Mouse (Mus musculus) neural tube, embryonic 14.5 days (tissue): Measurements from ENCODE around the gene Tmem236. TPM values are rescaled to one million over a fixed set of nuclear protein-coding genes. Genes with fewer than 3 reads are reported as not detected.

ENCODE experiments used
- ATAC-seq: fragments of 200-750 bp; cut with Nextera tagmentation; 2 replicates; pipeline ENCODE4 v1.8.0; 2017; ENCODE audit warnings: low read depth, mild to moderate bottlenecking, moderate TSS enrichment, moderate library complexity
- H3K27ac ChIP-seq: fragments of 300-500 bp; sonication (generic); 2 replicates; pipeline ENCODE4 v1.5.1; 2014; ENCODE audit warnings: low read depth, mild to moderate bottlenecking, control low read depth, low read length, moderate library complexity, mixed read lengths
- H3K27me3 ChIP-seq: fragments of 300-500 bp; sonication (generic); 2 replicates; pipeline ENCODE4 v1.6.1; 2014; ENCODE audit warnings: low read length; ENCODE audit not compliant: control insufficient read depth, insufficient read depth
- H3K36me3 ChIP-seq: fragments of 300-500 bp; sonication (generic); 2 replicates; pipeline ENCODE4 v1.6.1; 2014; ENCODE audit warnings: low read length, mixed read lengths; ENCODE audit not compliant: control insufficient read depth, insufficient read depth
- H3K4me1 ChIP-seq: fragments of 300-500 bp; sonication (generic); 2 replicates; pipeline ENCODE4 v1.6.1; 2014; ENCODE audit warnings: low read length; ENCODE audit not compliant: control insufficient read depth, insufficient read depth
- H3K4me2 ChIP-seq: fragments of 300-500 bp; sonication (generic); 2 replicates; pipeline ENCODE4 v1.6.1; 2014; ENCODE audit warnings: mild to moderate bottlenecking, low read depth, low read length, control low read depth
- H3K4me3 ChIP-seq: fragments of 300-500 bp; sonication (generic); 2 replicates; pipeline ENCODE4 v1.5.1; 2014; ENCODE audit warnings: low read depth, low read length, control low read depth, mixed read lengths
- H3K9ac ChIP-seq: fragments of 300-500 bp; sonication (generic); replicated peaks from 2 replicates; pipeline ENCODE4 v1.6.1; 2014; ENCODE audit warnings: low read depth, mild to moderate bottlenecking, control low read depth, low read length, mixed read lengths
- H3K9me3 ChIP-seq: fragments of 300-500 bp; sonication (generic); 2 replicates; pipeline ENCODE4 v1.6.1; 2016; ENCODE audit warnings: low read length; ENCODE audit not compliant: control insufficient read depth
- WGBS: fragments of 180-500 bp; shearing (Covaris S2); extraction: QIAGEN DNeasy Blood & Tissue Kit; methylation state at CpG from one replicate; pipeline ENCODE4 v1.1.7; 2014; 5-methylcytosine and 5-hydroxymethylcytosine counted together
- polyA plus RNA-seq: library from polyadenylated mRNA; unstranded; fragments of >200 nt; fragmentation: Nextera tagmentation; extraction: Ambion mirVana; gene quantifications from 2 replicates; pipeline ENCODE4 v1.2.1, GENCODE M21; 2014

The Tmem236 gene
- polyA plus RNA-seq, 1 experiment from 2014 or later: 0.28 TPM

DNA sequence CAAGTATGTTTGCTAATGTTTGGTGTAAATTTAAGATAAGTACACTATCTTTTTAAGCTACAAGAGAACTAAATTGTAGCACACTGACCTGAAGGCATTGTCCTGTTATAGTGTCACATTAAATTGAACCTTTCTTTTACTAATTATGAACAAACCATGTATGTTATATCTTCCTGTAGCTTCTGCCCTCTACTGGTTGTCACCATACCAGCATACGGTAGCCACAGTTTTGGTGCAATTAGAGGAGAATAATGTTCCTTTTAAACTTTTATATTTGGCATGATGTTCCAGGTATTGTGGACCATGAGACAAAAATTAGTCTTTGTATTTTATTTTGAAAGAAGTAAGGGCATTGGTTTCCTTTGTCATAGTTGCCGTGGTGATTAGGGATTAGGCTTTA is 27.4 kb upstream of the Tmem236 start:
- H3K4me2 ChIP-seq: no peak overlapping the region
- no peak overlapping the region for H3K4me3 ChIP-seq
- no peak for ATAC-seq
- WGBS: 90% methylated on average over 2 of the region's 2 CpGs
- H3K36me3 ChIP-seq: peaks cover 17% of the 10 kb centered on the region; the same call in 1 of the 2 replicates
- no peaks in the 10 kb centered on the region for H3K9me3 ChIP-seq
- H3K9ac ChIP-seq: no peak overlapping the region
- no peak overlapping the region for H3K27ac ChIP-seq
- H3K27me3 ChIP-seq: no peaks in the 10 kb centered on the region
- H3K4me1 ChIP-seq: no peaks in the 10 kb centered on the region

DNA sequence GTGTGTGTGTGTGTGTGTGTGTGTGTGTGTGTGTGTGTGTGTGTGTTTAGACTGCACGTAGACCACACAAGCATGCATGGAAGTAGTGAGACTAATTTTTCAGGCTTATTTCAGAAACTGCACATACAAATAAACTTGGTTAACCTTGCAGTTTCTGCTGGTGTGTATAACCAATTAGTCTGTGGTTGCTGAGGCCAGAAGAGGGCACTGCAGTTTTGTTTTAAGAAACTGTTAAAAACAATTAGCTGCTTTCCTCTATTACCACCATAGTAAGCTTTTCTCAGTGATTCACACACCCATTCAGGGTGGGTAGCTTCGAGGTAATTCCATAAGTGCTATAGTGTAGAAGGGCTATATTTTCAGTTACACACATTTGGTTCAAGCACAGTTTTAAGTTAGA is 23.5 kb upstream of the Tmem236 start:
- H3K4me2 ChIP-seq: no peak overlapping the region
- H3K4me3 ChIP-seq: no peak overlapping the region
- no peaks in the 10 kb centered on the region for H3K4me1 ChIP-seq
- no peak for ATAC-seq
- no peaks in the 10 kb centered on the region for H3K36me3 ChIP-seq
- H3K9me3 ChIP-seq: no peaks in the 10 kb centered on the region
- WGBS: 91% methylated on average over 2 of the region's 2 CpGs
- no peaks in the 10 kb centered on the region for H3K27me3 ChIP-seq
- no peak overlapping the region for H3K9ac ChIP-seq
- no peak overlapping the region for H3K27ac ChIP-seq

DNA sequence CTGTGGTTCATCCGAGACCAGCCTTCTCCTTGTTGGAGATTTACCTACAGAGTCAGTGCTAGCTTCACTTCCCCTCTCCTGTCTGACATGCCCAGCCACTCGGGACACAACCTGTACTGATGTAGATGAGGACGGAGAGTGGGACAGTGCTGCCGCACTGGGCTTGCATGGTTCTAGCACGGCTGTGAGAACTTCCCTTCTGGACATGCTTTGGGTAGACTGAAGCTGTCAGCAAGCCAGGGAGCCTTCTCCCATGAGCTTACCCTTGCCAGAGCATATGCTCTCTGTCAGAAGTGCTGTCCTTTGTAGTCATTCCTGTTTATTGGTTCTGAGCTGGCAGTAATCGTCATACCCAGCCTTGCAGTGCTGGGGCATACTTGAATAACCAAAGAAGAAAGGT is 22.5 kb upstream of the Tmem236 start:
- Histone ChIP-seq H3K4me2 (no peak overlapping the region), H3K9ac (no peak overlapping the region), H3K4me1 (no peaks in the 10 kb centered on the region), H3K27ac (no peak overlapping the region), H3K36me3 (no peaks in the 10 kb centered on the region), H3K4me3 (no peak overlapping the region), H3K9me3 (no peaks in the 10 kb centered on the region), H3K27me3 (no peaks in the 10 kb centered on the region)
- ATAC-seq: no peak; the same call in 1 of the 2 replicates
- 90% methylated on average over 6 of the region's 6 CpGs for WGBS

- Histone ChIP-seq H3K9ac (no peak overlapping the region), H3K36me3 (no peaks in the 10 kb centered on the region), H3K27ac (no peak overlapping the region), H3K4me2 (no peak overlapping the region), H3K4me1 (no peaks in the 10 kb centered on the region), H3K27me3 (no peaks in the 10 kb centered on the region), H3K4me3 (no peak overlapping the region), H3K9me3 (no peaks in the 10 kb centered on the region)
- ATAC-seq: no peak
- 67% methylated on average over 3 of the region's 3 CpGs for WGBS
These were observed 15.3 kb upstream of the Tmem236 start for GRCm38 (mm10) chr2:14159047-14159446.

DNA sequence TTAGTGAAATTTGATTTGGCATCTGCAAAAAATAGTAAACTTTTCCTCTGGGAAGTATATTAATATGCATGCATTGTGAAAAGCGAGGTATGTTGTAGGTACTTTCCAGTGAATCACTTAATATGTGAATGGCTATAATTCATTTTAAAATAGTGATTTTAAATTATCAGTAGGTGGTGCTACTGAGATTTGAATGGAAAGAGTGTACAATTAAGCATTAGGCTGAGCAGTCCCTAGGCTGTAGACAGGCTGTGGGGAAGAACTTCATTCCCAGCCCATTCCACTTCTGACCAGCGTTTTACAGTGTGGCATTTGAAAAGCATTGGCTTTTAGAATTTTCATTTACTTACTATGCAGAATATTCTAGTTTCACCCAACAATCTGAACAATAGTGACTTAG is 14.6 kb upstream of the Tmem236 start:
- Histone ChIP-seq H3K9me3 (no peaks in the 10 kb centered on the region), H3K4me1 (no peaks in the 10 kb centered on the region), H3K27me3 (no peaks in the 10 kb centered on the region), H3K27ac (no peak overlapping the region), H3K4me3 (no peak overlapping the region), H3K4me2 (no peak overlapping the region), H3K36me3 (no peaks in the 10 kb centered on the region), H3K9ac (no peak overlapping the region)
- 0 out of 2 replicates have a peak, but pooled peaks have one; percentile 22 for ATAC-seq
- WGBS: 63% methylated on average over 2 of the region's 2 CpGs

DNA sequence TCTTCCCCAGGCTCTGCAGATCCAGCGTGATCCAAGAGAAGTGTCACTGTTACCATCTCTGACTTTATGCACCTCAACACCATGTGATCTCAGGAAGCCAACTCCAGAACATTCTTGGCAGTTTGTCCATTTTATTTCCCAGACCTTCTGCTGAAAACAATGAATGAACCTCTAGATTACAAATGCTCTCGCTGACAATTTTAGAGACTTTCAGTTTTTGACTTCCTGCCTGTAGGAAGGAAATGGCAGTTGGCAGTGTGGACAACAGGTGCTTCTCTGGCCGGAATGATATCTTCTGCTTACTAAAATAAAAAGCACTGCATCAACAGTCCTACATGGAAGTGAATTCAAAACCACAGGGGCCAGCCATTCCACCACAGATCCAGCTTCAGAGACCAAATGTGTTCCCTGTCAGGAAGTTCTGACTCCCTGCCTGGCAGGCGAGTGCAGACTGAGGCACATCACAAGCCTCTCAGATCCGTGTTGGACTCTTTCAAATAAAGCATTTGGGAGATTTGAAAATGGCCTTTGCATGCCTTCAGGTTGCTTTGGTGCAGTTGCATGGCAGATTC is 9.8 kb upstream of the Tmem236 start:
- no peaks in the 10 kb centered on the region for H3K27me3 ChIP-seq
- no peaks in the 10 kb centered on the region for H3K4me1 ChIP-seq
- WGBS: 86% methylated on average over 5 of the region's 5 CpGs
- H3K27ac ChIP-seq: no peak overlapping the region
- H3K4me3 ChIP-seq: no peak overlapping the region
- no peak for ATAC-seq
- H3K4me2 ChIP-seq: no peak overlapping the region
- no peaks in the 10 kb centered on the region for H3K36me3 ChIP-seq
- no peak overlapping the region for H3K9ac ChIP-seq
- no peaks in the 10 kb centered on the region for H3K9me3 ChIP-seq

- ATAC-seq: no peak
- Histone ChIP-seq H3K27ac (no peak overlapping the region; the same call in 1 of the 2 replicates), H3K9ac (no peak overlapping the region), H3K4me1 (no peaks in the 10 kb centered on the region), H3K36me3 (no peaks in the 10 kb centered on the region), H3K9me3 (no peaks in the 10 kb centered on the region), H3K4me2 (no peak overlapping the region), H3K4me3 (no peak overlapping the region), H3K27me3 (no peaks in the 10 kb centered on the region)
- WGBS: 83% methylated on average over 2 of the region's 2 CpGs
These were observed 9.3 kb upstream of the Tmem236 start for GRCm38 (mm10) chr2:14165066-14165465.

GRCm38 (mm10) chr2:14165618-14166344 is 8.5 kb upstream of the Tmem236 start:
- Histone ChIP-seq H3K4me2 (no peak overlapping the region), H3K9me3 (no peaks in the 10 kb centered on the region), H3K36me3 (no peaks in the 10 kb centered on the region), H3K9ac (no peak overlapping the region), H3K4me3 (no peak overlapping the region), H3K27me3 (no peaks in the 10 kb centered on the region), H3K27ac (no peak overlapping the region), H3K4me1 (no peaks in the 10 kb centered on the region)
- ATAC-seq: peak; percentile 58; the same call in 1 of the 2 replicates
- WGBS: 85% methylated on average over 3 of the region's 3 CpGs

- Histone ChIP-seq H3K4me1 (no peaks in the 10 kb centered on the region), H3K27ac (no peak overlapping the region), H3K4me3 (no peak overlapping the region), H3K9ac (no peak overlapping the region), H3K36me3 (no peaks in the 10 kb centered on the region), H3K27me3 (no peaks in the 10 kb centered on the region), H3K4me2 (no peak overlapping the region), H3K9me3 (no peaks in the 10 kb centered on the region)
- no peak for ATAC-seq
These were observed 6.6 kb upstream of the Tmem236 start for GRCm38 (mm10) chr2:14167721-14168120.
